Mouse (Mus musculus) kidney, adult 2 months (tissue): ENCODE results near the gene Vwa8.

Source experiments
- CTCF ChIP-seq: fragments of 200-500 bp; conservative IDR thresholded peaks from 2 replicates; pipeline ENCODE4 v1.5.1; 2011; ENCODE audit warnings: low read depth, mild to moderate bottlenecking, control low read depth, low read length, moderate library complexity, mixed read lengths; ENCODE audit not compliant: insufficient read depth, insufficient read length
- POLR2A ChIP-seq: fragments of 200-500 bp; IDR thresholded peaks from one replicate; pipeline ENCODE4 v1.6.1; 2011; ENCODE audit warnings: low read depth, low read length, control low read depth

- TF ChIP-seq POLR2A (no peak), CTCF (no peak)
These were observed 365.3 kb downstream of the Vwa8 start for GRCm38 (mm10) chr14:79214129-79214528.
